Mouse (Mus musculus): ENCODE data around the gene Cspg5. TPM values are rescaled to one million over a fixed set of nuclear protein-coding genes. Genes with fewer than 3 reads are reported as not detected.

The Cspg5 gene
- polyA plus RNA-seq, 1 experiment from 2014 or later, result 0.32 TPM

DNA sequence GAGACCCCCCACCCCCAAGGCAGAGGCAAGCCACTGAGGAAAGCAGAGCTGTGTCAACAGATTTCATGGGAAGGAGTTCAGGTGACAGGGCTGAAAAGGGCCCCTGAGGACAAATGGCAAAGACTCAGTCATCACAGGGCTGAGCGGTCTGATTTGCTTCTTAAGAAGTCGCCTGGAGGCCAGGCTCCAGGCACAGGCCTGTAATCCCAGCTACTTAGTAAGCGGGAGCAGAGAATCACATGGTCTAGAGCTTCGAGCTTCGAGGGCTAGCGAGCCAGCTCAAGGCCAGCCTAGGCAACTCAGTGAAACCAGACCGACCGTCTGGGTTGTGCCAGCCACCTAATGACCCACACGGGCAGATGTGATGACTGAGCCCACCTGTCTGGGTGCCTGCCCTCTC, 21.4 kb downstream of the Cspg5 start:
- H3K36me3 ChIP-seq (ENCODE audit: control insufficient read depth, insufficient read depth, low read length), result no peaks in the 10 kb centered on the region
- ATAC-seq (ENCODE audit: insufficient number of reproducible peaks, low FRiP score, low TSS enrichment, low read depth) (no peak), DNase-seq (ENCODE audit: low spot score) (no peak)
- H3K9ac ChIP-seq (ENCODE audit: low read length), result no peak overlapping the region
- H3K4me2 ChIP-seq (ENCODE audit: low read depth, severe bottlenecking), result no peak overlapping the region
- no peaks in the 10 kb centered on the region for H3K27me3 ChIP-seq (ENCODE audit: control insufficient read depth, insufficient read depth, low read length)
- H3K4me3 ChIP-seq (ENCODE audit: low read depth, low read length), result no peak overlapping the region
- H3K27ac ChIP-seq (replicated peaks; ENCODE audit: low read depth, low read length), result no peak overlapping the region
- no peaks in the 10 kb centered on the region for H3K9me3 ChIP-seq (ENCODE audit: control insufficient read depth, low read length)
- no peaks in the 10 kb centered on the region for H3K4me1 ChIP-seq (ENCODE audit: control insufficient read depth, insufficient read depth, low read length)
- WGBS, result 80% methylated on average over 9 of the region's 9 CpGs

DNA sequence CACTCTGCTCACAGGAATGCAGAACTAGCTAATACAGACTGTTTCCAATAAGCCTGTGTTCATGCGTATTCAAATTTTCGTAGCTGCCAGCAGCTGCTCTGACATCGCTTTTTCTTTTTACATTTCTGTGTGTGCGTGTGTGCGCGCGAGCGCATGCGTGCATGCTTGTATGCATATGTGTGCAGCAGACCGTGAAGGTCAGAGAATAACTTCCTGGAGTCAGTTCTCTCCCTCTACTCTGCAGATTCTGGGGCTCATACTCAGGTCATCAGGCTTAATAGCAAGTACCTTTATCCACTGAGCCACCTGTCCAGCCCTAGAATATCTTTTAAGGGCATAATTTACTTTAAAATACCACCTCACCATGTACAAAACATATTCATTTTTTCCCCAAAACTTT, 24.8 kb downstream of the Cspg5 start:
- no peak overlapping the region for H3K9ac ChIP-seq (ENCODE audit: low read length)
- WGBS, result 93% methylated on average over 10 of the region's 10 CpGs
- ATAC-seq (ENCODE audit: insufficient number of reproducible peaks, low FRiP score, low TSS enrichment, low read depth) (no peak), DNase-seq (ENCODE audit: low spot score) (no peak)
- H3K9me3 ChIP-seq (ENCODE audit: control insufficient read depth, low read length), result no peaks in the 10 kb centered on the region
- H3K36me3 ChIP-seq (ENCODE audit: control insufficient read depth, insufficient read depth, low read length), result no peaks in the 10 kb centered on the region
- H3K4me1 ChIP-seq (ENCODE audit: control insufficient read depth, insufficient read depth, low read length), result no peaks in the 10 kb centered on the region
- no peak overlapping the region for H3K4me3 ChIP-seq (ENCODE audit: low read depth, low read length)
- H3K4me2 ChIP-seq (ENCODE audit: low read depth, severe bottlenecking), result no peak overlapping the region
- H3K27me3 ChIP-seq (ENCODE audit: control insufficient read depth, insufficient read depth, low read length), result no peaks in the 10 kb centered on the region
- H3K27ac ChIP-seq (replicated peaks; ENCODE audit: low read depth, low read length), result no peak overlapping the region

DNA sequence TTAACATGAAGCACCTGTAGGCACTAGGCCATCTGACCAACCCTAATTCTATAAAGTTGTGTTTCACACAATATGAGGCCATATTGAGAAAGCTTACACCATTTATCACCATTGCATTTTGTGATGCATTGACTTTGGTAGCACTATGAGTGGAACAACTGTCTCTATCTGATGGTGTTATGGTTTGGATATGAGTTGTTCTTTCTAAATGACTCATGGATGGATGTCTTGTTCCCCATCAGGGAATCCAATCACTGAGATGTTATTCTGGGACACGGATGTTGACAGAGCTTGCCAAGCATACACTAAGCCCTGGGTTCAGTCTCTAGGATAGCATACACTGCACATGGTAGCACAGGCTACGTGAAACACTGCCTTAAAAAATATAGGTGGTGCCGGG, 28.7 kb downstream of the Cspg5 start:
- ATAC-seq (ENCODE audit: insufficient number of reproducible peaks, low FRiP score, low TSS enrichment, low read depth) (no peak), DNase-seq (ENCODE audit: low spot score) (no peak)
- no peaks in the 10 kb centered on the region for H3K4me1 ChIP-seq (ENCODE audit: control insufficient read depth, insufficient read depth, low read length)
- H3K4me3 ChIP-seq (ENCODE audit: low read depth, low read length), result no peak overlapping the region
- no peaks in the 10 kb centered on the region for H3K36me3 ChIP-seq (ENCODE audit: control insufficient read depth, insufficient read depth, low read length)
- WGBS, result 93% methylated on average over 3 of the region's 3 CpGs
- no peak overlapping the region for H3K4me2 ChIP-seq (ENCODE audit: low read depth, severe bottlenecking)
- H3K27ac ChIP-seq (replicated peaks; ENCODE audit: low read depth, low read length), result no peak overlapping the region
- H3K9me3 ChIP-seq (ENCODE audit: control insufficient read depth, low read length), result no peaks in the 10 kb centered on the region
- H3K27me3 ChIP-seq (ENCODE audit: control insufficient read depth, insufficient read depth, low read length), result no peaks in the 10 kb centered on the region
- no peak overlapping the region for H3K9ac ChIP-seq (ENCODE audit: low read length)

DNA sequence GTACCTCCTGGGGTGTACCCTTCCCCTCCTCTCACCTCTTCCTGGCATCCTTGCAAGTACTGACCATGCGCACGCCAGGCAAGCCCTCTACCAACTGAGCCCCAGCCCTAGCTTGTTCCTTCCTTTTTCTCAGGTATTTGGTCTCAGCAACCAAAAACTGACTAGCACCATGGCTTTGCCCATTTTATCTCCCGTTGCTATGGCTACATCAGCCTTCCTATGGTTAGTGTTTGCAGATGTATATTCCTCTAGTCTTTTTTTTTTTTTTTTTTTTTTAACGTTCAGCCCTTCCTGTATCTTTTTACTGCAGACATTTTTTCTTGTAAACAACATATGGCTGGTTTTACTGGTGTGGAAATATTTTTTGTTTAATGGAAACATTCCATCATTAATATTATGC, 29.9 kb downstream of the Cspg5 start:
- Histone ChIP-seq H3K4me2 (ENCODE audit: low read depth, severe bottlenecking) (no peak overlapping the region), H3K4me1 (ENCODE audit: control insufficient read depth, insufficient read depth, low read length) (no peaks in the 10 kb centered on the region), H3K4me3 (ENCODE audit: low read depth, low read length) (no peak overlapping the region), H3K27me3 (ENCODE audit: control insufficient read depth, insufficient read depth, low read length) (no peaks in the 10 kb centered on the region), H3K9me3 (ENCODE audit: control insufficient read depth, low read length) (no peaks in the 10 kb centered on the region), H3K9ac (ENCODE audit: low read length) (no peak overlapping the region), H3K27ac (replicated peaks; ENCODE audit: low read depth, low read length) (no peak overlapping the region), H3K36me3 (ENCODE audit: control insufficient read depth, insufficient read depth, low read length) (no peaks in the 10 kb centered on the region)
- no peak for ATAC-seq (ENCODE audit: insufficient number of reproducible peaks, low FRiP score, low TSS enrichment, low read depth)
- WGBS, result 76% methylated on average over 4 of the region's 4 CpGs
- DNase-seq (ENCODE audit: low spot score), result no peak

DNA sequence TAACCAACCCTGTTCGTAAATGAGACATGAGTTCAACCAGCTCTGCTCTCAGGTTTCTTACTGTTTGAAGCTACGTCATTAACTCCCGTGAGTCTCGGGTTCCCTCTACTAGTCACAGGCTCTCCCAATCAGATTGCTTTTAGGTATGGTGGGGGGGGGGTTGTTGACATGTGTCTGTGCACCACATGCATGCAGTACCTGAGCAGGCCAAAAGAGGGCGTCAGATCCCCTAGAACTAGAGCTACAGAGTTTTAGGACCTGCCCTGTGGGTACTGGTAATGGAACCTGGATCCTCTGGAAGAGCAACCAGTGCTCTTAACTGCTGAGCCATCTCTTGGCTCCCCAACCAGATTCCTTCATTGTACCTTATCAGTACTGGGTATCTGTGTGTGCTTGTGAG, 32.3 kb downstream of the Cspg5 start:
- Histone ChIP-seq H3K27ac (replicated peaks; ENCODE audit: low read depth, low read length) (no peak overlapping the region), H3K4me3 (ENCODE audit: low read depth, low read length) (no peak overlapping the region), H3K36me3 (ENCODE audit: control insufficient read depth, insufficient read depth, low read length) (no peaks in the 10 kb centered on the region), H3K4me2 (ENCODE audit: low read depth, severe bottlenecking) (no peak overlapping the region), H3K9me3 (ENCODE audit: control insufficient read depth, low read length) (no peaks in the 10 kb centered on the region), H3K9ac (ENCODE audit: low read length) (no peak overlapping the region), H3K4me1 (ENCODE audit: control insufficient read depth, insufficient read depth, low read length) (no peaks in the 10 kb centered on the region), H3K27me3 (ENCODE audit: control insufficient read depth, insufficient read depth, low read length) (no peaks in the 10 kb centered on the region)
- 44% methylated on average over 5 of the region's 5 CpGs for WGBS
- no peak for DNase-seq (ENCODE audit: low spot score)
- no peak for ATAC-seq (ENCODE audit: insufficient number of reproducible peaks, low FRiP score, low TSS enrichment, low read depth)

DNA sequence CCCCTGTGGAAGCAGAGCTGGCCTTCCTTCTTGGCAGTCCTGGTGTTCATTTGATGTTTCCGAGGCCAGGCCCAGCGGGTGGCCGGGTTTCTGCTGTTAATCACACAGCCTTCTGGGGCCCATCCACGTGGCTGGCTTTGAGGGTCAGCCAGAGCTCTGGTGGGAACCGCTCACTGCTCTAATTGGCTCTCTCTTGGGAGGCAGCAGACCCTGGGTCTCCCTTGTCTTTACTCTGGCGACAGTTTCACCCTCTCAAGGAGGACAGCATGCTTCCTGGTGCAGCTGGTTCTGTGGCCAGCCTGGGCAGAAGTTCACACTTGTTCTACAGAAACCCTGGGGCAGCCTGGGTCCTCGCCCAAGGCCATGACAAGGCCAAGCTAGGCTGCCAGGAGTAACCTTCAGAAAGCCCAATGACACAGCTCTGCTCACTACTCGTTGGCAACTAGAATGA, 33.9 kb downstream of the Cspg5 start:
- Histone ChIP-seq H3K4me1 (ENCODE audit: control insufficient read depth, insufficient read depth, low read length) (no peaks in the 10 kb centered on the region), H3K4me2 (ENCODE audit: low read depth, severe bottlenecking) (no peak overlapping the region), H3K4me3 (ENCODE audit: low read depth, low read length) (no peak overlapping the region), H3K9me3 (ENCODE audit: control insufficient read depth, low read length) (no peaks in the 10 kb centered on the region), H3K36me3 (ENCODE audit: control insufficient read depth, insufficient read depth, low read length) (no peaks in the 10 kb centered on the region), H3K27ac (replicated peaks; ENCODE audit: low read depth, low read length) (no peak overlapping the region), H3K9ac (ENCODE audit: low read length) (no peak overlapping the region; the same call in 1 of the 2 replicates), H3K27me3 (ENCODE audit: control insufficient read depth, insufficient read depth, low read length) (no peaks in the 10 kb centered on the region)
- no peak for ATAC-seq (ENCODE audit: insufficient number of reproducible peaks, low FRiP score, low TSS enrichment, low read depth)
- WGBS, result 60% methylated on average over 8 of the region's 8 CpGs
- no peak for DNase-seq (ENCODE audit: low spot score)

DNA sequence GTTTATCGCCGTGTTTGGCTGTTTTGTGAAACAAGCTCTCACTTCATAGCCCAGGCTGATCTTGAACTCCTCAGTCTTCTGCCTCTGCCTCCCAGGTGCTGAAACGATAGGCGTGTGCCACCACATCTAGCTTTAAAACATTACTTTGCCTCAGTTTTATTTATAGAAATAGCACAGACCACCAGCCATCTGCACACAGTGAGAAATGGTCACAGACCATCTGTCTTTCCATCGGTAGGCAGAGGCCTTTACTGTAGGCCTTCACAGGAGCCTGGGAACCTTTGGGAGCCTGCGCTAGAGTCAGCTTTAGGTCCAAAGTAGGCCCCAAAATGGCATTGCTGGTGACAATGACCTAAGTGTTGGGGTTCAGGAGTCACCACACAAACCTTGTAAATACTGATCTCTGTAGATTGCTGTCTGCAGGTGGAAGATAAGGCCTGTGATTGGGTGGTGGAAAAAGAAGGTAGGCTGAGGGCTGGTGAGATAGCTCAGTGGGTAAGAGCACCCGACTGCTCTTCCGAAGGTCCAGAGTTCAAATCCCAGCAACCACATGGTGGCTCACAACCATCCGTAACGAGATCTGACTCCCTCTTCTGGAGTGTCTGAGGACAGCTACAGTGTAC, 40.6 kb downstream of the Cspg5 start:
- H3K4me1 ChIP-seq (ENCODE audit: control insufficient read depth, insufficient read depth, low read length), result no peaks in the 10 kb centered on the region
- 95% methylated on average over 8 of the region's 10 CpGs for WGBS
- ATAC-seq (ENCODE audit: insufficient number of reproducible peaks, low FRiP score, low TSS enrichment, low read depth) (no peak), DNase-seq (ENCODE audit: low spot score) (no peak)
- no peaks in the 10 kb centered on the region for H3K36me3 ChIP-seq (ENCODE audit: control insufficient read depth, insufficient read depth, low read length)
- no peak overlapping the region for H3K4me3 ChIP-seq (ENCODE audit: low read depth, low read length)
- H3K27me3 ChIP-seq (ENCODE audit: control insufficient read depth, insufficient read depth, low read length), result no peaks in the 10 kb centered on the region
- no peaks in the 10 kb centered on the region for H3K9me3 ChIP-seq (ENCODE audit: control insufficient read depth, low read length)
- no peak overlapping the region for H3K4me2 ChIP-seq (ENCODE audit: low read depth, severe bottlenecking)
- H3K9ac ChIP-seq (ENCODE audit: low read length), result no peak overlapping the region
- H3K27ac ChIP-seq (replicated peaks; ENCODE audit: low read depth, low read length), result no peak overlapping the region

DNA sequence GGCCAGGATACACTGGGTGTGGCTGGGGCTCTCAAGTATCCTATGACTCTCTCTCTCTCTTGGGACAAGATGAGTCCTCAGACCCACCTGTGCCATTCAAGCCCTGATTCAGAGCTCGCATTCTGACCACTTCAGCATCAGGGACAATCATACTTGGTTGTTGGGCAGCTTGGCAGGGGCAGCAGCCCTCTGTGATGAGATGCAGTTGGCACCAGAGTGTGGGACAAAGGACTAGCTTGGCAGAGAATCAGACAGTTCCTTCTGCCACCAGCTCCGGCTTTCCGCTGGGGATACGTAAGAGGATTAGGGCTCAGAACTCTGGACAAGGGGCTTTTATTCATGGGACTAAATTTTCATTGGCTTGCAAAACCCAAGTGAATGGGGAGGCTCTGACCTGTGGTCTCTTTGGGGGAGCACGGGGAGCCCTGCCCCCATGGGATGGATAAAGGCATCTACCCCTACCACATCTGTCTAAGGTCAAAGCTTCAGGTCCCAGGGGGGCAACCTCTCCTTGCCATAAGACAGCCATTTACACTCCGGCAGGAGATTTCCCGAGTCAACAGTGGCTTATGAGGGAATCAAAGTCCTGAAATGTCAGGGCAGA, 43.8 kb downstream of the Cspg5 start:
- 82% methylated on average over 7 of the region's 7 CpGs for WGBS
- Histone ChIP-seq H3K27ac (replicated peaks; ENCODE audit: low read depth, low read length) (no peak overlapping the region), H3K4me2 (ENCODE audit: low read depth, severe bottlenecking) (no peak overlapping the region), H3K4me1 (ENCODE audit: control insufficient read depth, insufficient read depth, low read length) (no peaks in the 10 kb centered on the region), H3K9me3 (ENCODE audit: control insufficient read depth, low read length) (no peaks in the 10 kb centered on the region), H3K36me3 (ENCODE audit: control insufficient read depth, insufficient read depth, low read length) (no peaks in the 10 kb centered on the region), H3K9ac (ENCODE audit: low read length) (no peak overlapping the region), H3K27me3 (ENCODE audit: control insufficient read depth, insufficient read depth, low read length) (no peaks in the 10 kb centered on the region), H3K4me3 (ENCODE audit: low read depth, low read length) (no peak overlapping the region)
- DNase-seq (ENCODE audit: low spot score) (no peak), ATAC-seq (ENCODE audit: insufficient number of reproducible peaks, low FRiP score, low TSS enrichment, low read depth) (no peak)

DNA sequence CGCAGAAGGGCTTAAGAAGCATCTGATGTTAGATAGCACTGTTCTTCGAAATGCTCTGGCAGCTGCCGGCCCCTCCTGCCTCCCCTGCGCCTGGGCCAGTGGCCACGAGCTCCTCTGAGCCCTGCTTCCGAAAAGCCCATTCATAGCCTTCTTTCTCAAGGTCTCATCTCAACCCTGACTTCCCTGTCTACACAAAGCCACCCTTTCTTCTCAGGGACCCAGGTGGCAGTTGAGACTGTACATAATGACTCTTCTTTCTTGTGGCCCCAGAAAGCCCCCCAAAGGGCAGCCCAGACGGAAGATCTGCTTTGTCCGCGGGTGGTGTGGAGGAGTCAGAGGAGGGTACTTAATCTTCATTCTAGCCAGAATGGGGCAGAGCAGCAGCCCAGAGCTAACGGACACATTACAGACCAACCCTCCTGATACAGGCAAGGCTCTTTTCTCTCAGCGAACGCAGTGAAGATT, 49.7 kb downstream of the Cspg5 start:
- H3K27ac ChIP-seq (replicated peaks; ENCODE audit: low read depth, low read length), result no peak overlapping the region
- no peak overlapping the region for H3K4me3 ChIP-seq (ENCODE audit: low read depth, low read length)
- DNase-seq (ENCODE audit: low spot score) (no peak), ATAC-seq (ENCODE audit: insufficient number of reproducible peaks, low FRiP score, low TSS enrichment, low read depth) (no peak)
- no peaks in the 10 kb centered on the region for H3K9me3 ChIP-seq (ENCODE audit: control insufficient read depth, low read length)
- H3K9ac ChIP-seq (ENCODE audit: low read length), result no peak overlapping the region
- no peak overlapping the region for H3K4me2 ChIP-seq (ENCODE audit: low read depth, severe bottlenecking)
- WGBS, result 77% methylated on average over 12 of the region's 12 CpGs
- H3K27me3 ChIP-seq (ENCODE audit: control insufficient read depth, insufficient read depth, low read length), result no peaks in the 10 kb centered on the region
- H3K4me1 ChIP-seq (ENCODE audit: control insufficient read depth, insufficient read depth, low read length), result no peaks in the 10 kb centered on the region
- no peaks in the 10 kb centered on the region for H3K36me3 ChIP-seq (ENCODE audit: control insufficient read depth, insufficient read depth, low read length)

All from limb, embryonic 11.5 days (tissue).